Mouse (Mus musculus): ENCODE data around the gene Reg2. TPM values are rescaled to one million over a fixed set of nuclear protein-coding genes. Genes with fewer than 3 reads are reported as not detected.
"Not testable (repeated sequence)": the region's sequence is repeated elsewhere in the genome, so short reads cannot be mapped to it uniquely, and the experiment has no call there.

Gene Reg2
- not detected in 2 replicates for polyA plus RNA-seq (2015; fragmentation: Nextera tagmentation; extraction: Ambion mirVana)

DNA sequence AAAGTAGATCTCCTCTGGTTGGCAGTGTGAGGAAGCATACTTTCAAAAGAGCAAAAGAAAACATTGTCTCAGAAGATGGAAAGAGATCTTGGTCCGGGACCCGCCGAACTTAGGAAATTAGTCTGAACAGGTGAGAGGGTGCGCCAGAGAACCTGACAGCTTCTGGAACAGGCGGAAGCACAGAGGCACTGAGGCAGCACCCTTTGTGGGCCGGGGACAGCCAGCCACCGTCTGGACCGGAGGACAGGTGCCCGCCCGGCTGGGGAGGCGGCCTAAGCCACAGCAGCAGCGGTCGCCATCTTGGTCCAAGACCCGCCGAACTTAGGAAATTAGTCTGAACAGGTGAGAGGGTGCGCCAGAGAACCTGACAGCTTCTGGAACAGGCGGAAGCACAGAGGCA, at the start of gene Reg2:
TSS of gene Reg2 (plus strand) at position 301 of the 400 bp plus-strand sequence.
- not testable (repeated sequence) for H3K9me3 ChIP-seq; H3K4me1 ChIP-seq; H3K27me3 ChIP-seq; H3K27ac ChIP-seq; ATAC-seq (ENCODE audit: low FRiP score, low read depth); H3K4me2 ChIP-seq (replicated peaks); H3K9ac ChIP-seq; H3K4me3 ChIP-seq; H3K36me3 ChIP-seq
- WGBS: 95% methylated on average over 5 of the region's 17 CpGs

DNA sequence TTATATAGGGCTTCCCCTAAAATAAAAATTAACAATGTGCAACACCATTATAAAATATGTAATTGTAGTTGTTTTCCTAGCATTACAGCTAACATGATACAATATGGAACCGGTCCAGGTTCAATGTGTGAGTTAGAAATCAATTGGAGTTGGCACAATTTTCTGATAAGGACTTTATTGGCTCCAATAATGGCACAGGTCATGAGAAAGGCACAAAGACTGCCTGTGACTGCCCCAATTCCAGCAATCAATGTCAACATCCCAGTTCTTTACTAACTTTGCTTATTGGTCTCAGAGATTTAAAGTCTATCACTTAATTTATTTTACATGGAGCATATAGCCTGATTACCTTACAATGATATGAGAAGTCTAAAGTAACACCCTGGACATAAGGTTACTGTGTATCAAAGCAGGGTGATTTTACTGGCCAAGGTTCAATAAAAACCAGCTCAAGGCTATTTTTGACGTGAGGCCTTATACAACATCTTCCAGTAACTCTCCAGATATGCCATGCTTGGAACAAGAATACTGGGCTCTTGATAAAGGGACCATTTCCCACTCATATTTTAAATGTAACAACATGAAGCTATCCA, 33.4 kb upstream of the Reg2 start:
- Histone ChIP-seq H3K4me1 (no peaks in the 10 kb centered on the region), H3K4me2 (replicated peaks) (no peak overlapping the region), H3K36me3 (no peaks in the 10 kb centered on the region), H3K4me3 (no peak overlapping the region), H3K9me3 (no peaks in the 10 kb centered on the region), H3K27ac (no peak overlapping the region), H3K9ac (no peak overlapping the region), H3K27me3 (no peaks in the 10 kb centered on the region)
- ATAC-seq (ENCODE audit: low FRiP score, low read depth): no peak
- 58% methylated on average over 2 of the region's 2 CpGs for WGBS

DNA sequence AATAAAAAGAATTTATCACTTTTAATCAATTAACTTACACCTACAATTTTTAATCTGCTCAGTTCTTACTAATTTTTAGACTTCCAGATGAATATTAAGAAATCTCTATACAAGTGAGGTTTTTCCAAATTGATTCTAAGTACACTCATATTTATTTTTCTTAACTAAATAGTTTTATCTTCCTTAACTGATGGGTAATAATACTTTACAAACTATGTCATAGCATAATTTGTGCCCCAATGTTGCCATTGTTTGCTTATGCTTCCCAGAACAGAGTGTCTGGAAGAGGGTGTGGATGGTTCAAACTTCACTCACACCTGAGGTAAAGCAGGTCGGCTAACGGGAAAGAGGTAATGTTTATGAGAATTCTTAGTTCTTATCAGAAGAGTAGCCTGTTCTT, 25.1 kb upstream of the Reg2 start, which contains the start of gene Reg3b:
TSS of gene Reg3b (plus strand) at position 301 of the 400 bp plus-strand sequence.
- H3K4me1 ChIP-seq: no peaks in the 10 kb centered on the region
- H3K4me2 ChIP-seq (replicated peaks): no peak within 1 kb of the TSS
- no peak within 1 kb of the TSS for H3K4me3 ChIP-seq
- no peaks in the 10 kb centered on the region for H3K9me3 ChIP-seq
- no peaks in the 10 kb centered on the region for H3K36me3 ChIP-seq
- no peak for ATAC-seq (ENCODE audit: low FRiP score, low read depth)
- no peak within 1 kb of the TSS for H3K9ac ChIP-seq
- H3K27me3 ChIP-seq: no peaks in the 10 kb centered on the region
- H3K27ac ChIP-seq: no peak within 1 kb of the TSS
- WGBS: 90% methylated on average over 2 of the region's 2 CpGs

GRCm38 (mm10) chr6:78378765-78379164, 16.7 kb upstream of the Reg2 start, which contains the start of gene Reg3d:
Gene Reg3d (minus strand): TSS chr6:78378865.
- H3K4me2 ChIP-seq (replicated peaks): no peak within 1 kb of the TSS
- no peak within 1 kb of the TSS for H3K9ac ChIP-seq
- H3K9me3 ChIP-seq: no peaks in the 10 kb centered on the region
- H3K4me1 ChIP-seq: no peaks in the 10 kb centered on the region
- no peak within 1 kb of the TSS for H3K4me3 ChIP-seq
- H3K27ac ChIP-seq: no peak within 1 kb of the TSS
- no peaks in the 10 kb centered on the region for H3K27me3 ChIP-seq
- no peaks in the 10 kb centered on the region for H3K36me3 ChIP-seq
- ATAC-seq (ENCODE audit: low FRiP score, low read depth): no peak
- 72% methylated on average over 2 of the region's 2 CpGs for WGBS

- Histone ChIP-seq H3K4me1 (no peaks in the 10 kb centered on the region), H3K9ac (no peak within 1 kb of the TSS), H3K9me3 (no peaks in the 10 kb centered on the region), H3K27ac (no peak within 1 kb of the TSS), H3K27me3 (no peaks in the 10 kb centered on the region), H3K4me2 (replicated peaks) (no peak within 1 kb of the TSS), H3K36me3 (no peaks in the 10 kb centered on the region), H3K4me3 (no peak within 1 kb of the TSS)
- ATAC-seq (ENCODE audit: low FRiP score, low read depth): no peak
These were observed 15.0 kb upstream of the Reg2 start, which contains the start of gene Reg3a for GRCm38 (mm10) chr6:78380409-78380808. Gene Reg3a (plus strand): TSS chr6:78380709.

- no peak overlapping the region for H3K9ac ChIP-seq
- no peaks in the 10 kb centered on the region for H3K9me3 ChIP-seq
- H3K36me3 ChIP-seq: no peaks in the 10 kb centered on the region
- H3K27ac ChIP-seq: no peak overlapping the region
- no peaks in the 10 kb centered on the region for H3K4me1 ChIP-seq
- WGBS: 88% methylated on average over 3 of the region's 3 CpGs
- H3K4me3 ChIP-seq: no peak overlapping the region
- no peak for ATAC-seq (ENCODE audit: low FRiP score, low read depth)
- H3K4me2 ChIP-seq (replicated peaks): no peak overlapping the region
- no peaks in the 10 kb centered on the region for H3K27me3 ChIP-seq
These were observed 9.8 kb upstream of the Reg2 start for GRCm38 (mm10) chr6:78385609-78386008.

DNA sequence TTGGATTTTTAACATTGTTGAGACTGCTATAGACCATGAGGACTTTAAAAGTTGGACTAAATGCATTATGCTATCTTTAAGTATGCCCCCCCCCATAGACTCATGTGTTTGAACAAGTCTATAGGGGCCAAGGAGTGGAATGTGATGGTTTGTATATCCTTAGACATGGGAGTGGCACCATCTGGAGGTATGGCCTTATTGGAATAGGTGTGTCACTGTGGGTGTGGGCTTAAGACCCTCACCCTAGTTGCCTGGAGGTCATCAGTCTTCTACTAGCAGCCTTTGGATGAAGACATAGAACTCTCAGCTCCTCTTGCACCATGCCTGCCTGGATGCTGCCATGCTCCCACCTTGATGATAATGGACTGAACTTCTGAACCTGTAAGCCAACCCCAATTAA, 27.0 kb downstream of the Reg2 start, which contains the start of gene Reg1:
TSS of gene Reg1 (plus strand) at position 301 of the 400 bp plus-strand sequence.
- H3K27ac ChIP-seq; H3K27me3 ChIP-seq; H3K9me3 ChIP-seq; ATAC-seq (ENCODE audit: low FRiP score, low read depth); H3K4me3 ChIP-seq; H3K4me1 ChIP-seq; H3K4me2 ChIP-seq (replicated peaks); H3K36me3 ChIP-seq; H3K9ac ChIP-seq: not testable (repeated sequence)

DNA sequence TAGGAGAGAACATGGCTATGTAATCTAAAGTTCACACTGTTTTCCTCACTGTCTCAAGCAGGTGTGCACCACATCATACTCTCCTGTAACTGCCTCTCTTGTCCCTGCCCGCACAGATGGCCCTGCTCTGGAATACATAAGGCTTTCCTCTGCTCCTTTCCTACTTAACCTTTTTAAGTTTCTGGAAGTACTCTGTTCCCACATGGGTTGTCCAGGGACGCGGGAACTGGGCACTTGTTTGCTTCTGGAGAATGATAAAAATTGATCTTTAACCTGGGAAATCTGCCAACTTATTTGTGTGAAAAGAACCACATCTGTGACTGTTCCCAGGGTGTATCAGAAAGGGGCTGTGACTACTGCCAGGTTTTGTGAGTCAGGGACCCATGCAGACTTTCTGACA, 30.1 kb downstream of the Reg2 start:
- WGBS: 77% methylated on average over 3 of the region's 3 CpGs
- H3K36me3 ChIP-seq: no peaks in the 10 kb centered on the region
- H3K27me3 ChIP-seq: no peaks in the 10 kb centered on the region
- no peak overlapping the region for H3K4me2 ChIP-seq (replicated peaks)
- no peaks in the 10 kb centered on the region for H3K4me1 ChIP-seq
- H3K9me3 ChIP-seq: no peaks in the 10 kb centered on the region
- H3K9ac ChIP-seq: no peak overlapping the region
- no peak for ATAC-seq (ENCODE audit: low FRiP score, low read depth)
- no peak overlapping the region for H3K4me3 ChIP-seq
- no peak overlapping the region for H3K27ac ChIP-seq

GRCm38 (mm10) chr6:78447202-78447601, 51.8 kb downstream of the Reg2 start:
- ATAC-seq (ENCODE audit: low FRiP score, low read depth): no peak

GRCm38 (mm10) chr6:78448409-78448808, 53.0 kb downstream of the Reg2 start:
- no peaks in the 10 kb centered on the region for H3K9me3 ChIP-seq
- ATAC-seq (ENCODE audit: low FRiP score, low read depth): no peak
- H3K4me3 ChIP-seq: no peak overlapping the region
- H3K4me1 ChIP-seq: no peaks in the 10 kb centered on the region
- no peak overlapping the region for H3K4me2 ChIP-seq (replicated peaks)
- no peak overlapping the region for H3K9ac ChIP-seq
- H3K36me3 ChIP-seq: no peaks in the 10 kb centered on the region
- H3K27ac ChIP-seq: no peak overlapping the region
- no peaks in the 10 kb centered on the region for H3K27me3 ChIP-seq

More at GRCm38 (mm10) chr6:78447202-78447601, 51.8 kb downstream of the Reg2 start:
- H3K4me1 ChIP-seq: no peaks in the 10 kb centered on the region
- no peaks in the 10 kb centered on the region for H3K27me3 ChIP-seq
- no peak overlapping the region for H3K27ac ChIP-seq
- no peaks in the 10 kb centered on the region; the same call in 1 of the 2 replicates for H3K9me3 ChIP-seq
- no peak overlapping the region for H3K4me3 ChIP-seq
- H3K36me3 ChIP-seq: no peaks in the 10 kb centered on the region
- H3K9ac ChIP-seq: no peak overlapping the region
- WGBS: 57% methylated on average over 1 of the region's 1 CpGs
- no peak overlapping the region for H3K4me2 ChIP-seq (replicated peaks)

DNA sequence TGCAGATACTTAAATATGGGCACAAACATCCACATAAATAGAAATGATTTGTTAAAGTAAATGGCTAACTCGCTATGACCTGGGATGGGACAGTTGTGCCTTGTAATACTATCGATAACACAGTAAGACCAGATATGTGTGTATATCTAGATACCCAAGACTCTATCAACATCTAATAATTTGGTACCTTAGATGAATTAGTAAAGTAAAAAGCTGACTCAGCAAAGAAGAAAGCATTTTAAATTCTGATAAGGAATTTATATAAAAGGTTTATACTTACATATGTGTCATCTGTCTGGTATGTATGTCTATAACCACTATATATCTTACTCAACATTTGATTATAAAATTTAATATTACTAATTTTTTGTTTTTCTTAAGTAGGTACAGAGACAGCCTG, 57.4 kb downstream of the Reg2 start:
- 90% methylated on average over 2 of the region's 2 CpGs for WGBS
- H3K4me1 ChIP-seq: no peaks in the 10 kb centered on the region

More for the DNA sequence above, 57.4 kb downstream of the Reg2 start:
- Histone ChIP-seq H3K4me3 (no peak overlapping the region), H3K4me2 (replicated peaks) (no peak overlapping the region), H3K27me3 (no peaks in the 10 kb centered on the region), H3K9ac (no peak overlapping the region), H3K9me3 (no peaks in the 10 kb centered on the region), H3K27ac (no peak overlapping the region), H3K36me3 (no peaks in the 10 kb centered on the region)
- no peak for ATAC-seq (ENCODE audit: low FRiP score, low read depth)
